Mouse (Mus musculus): ENCODE results near the gene Rmi2. TPM values are rescaled to one million over a fixed set of nuclear protein-coding genes. Genes with fewer than 3 reads are reported as not detected.

Gene Rmi2
- polyA plus RNA-seq, 1 experiment from 2014 or later, result 5.0 TPM

DNA sequence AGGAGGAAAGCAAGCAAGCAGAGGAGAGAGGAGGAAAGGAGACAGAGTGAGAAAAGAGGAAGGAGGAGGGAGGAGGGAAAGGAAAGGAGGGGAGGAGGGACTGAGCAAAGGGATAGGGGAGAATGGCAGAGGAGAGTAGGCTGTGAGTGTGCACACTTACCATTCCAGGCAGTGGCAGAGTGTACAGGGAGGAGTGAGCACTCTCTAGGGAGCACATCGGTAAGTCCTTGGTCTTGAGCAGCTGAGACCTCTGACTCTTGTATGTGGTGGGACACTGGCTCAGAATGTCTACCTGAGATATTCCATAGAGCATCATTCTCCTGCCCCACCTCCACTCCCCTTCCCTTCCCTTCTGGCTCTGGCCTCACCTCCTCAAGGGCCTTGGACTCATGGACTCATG is 99.2 kb downstream of the Rmi2 start:
- WGBS, result 92% methylated on average over 1 of the region's 1 CpGs

DNA sequence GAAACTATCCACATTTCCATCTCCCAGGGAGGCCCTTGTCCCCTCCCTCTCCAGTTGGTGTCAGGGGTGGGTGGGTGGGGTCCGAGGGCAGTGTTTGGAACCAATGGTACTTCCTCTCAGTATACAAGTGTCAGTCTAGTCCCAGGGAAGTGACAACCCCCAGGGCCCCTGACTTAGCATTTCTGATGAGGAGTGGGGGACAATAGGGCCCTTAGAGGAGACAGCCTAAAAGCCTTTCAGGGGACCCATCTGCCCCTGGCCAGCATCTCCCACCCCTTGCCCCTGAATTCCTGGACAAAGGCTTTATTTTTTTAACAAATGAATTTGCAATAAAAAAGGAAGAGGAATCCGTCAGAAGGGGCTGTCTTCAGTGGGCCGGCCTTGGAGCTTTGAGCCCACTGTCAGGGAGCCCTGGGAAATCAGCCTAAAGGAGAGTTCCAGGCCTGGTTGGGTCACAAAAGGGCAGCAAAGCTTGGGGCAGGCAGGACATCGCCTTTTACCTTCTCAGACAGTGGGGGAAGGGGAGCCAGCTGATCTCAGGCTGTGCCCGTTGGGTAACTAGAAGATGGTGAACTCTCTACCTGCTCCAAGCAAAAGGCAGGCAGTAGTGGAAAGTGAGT is 102.0 kb downstream of the Rmi2 start:
- Histone ChIP-seq H3K27ac (ENCODE audit: low read depth, low read length) (no peak overlapping the region), H3K9me3 (ENCODE audit: control insufficient read depth, low read length) (no peaks in the 10 kb centered on the region), H3K27me3 (ENCODE audit: control insufficient read depth, insufficient read depth, low read length) (no peaks in the 10 kb centered on the region), H3K36me3 (ENCODE audit: control insufficient read depth, insufficient read depth, low read length) (no peaks in the 10 kb centered on the region), H3K4me1 (replicated peaks; ENCODE audit: control insufficient read depth, insufficient read depth, low read length) (peaks cover 6% of the 10 kb centered on the region; the same call in 1 of the 2 replicates), H3K4me2 (ENCODE audit: low read depth, low read length, severe bottlenecking) (no peak overlapping the region), H3K4me3 (ENCODE audit: low read depth, low read length) (no peak overlapping the region), H3K9ac (ENCODE audit: low read length) (no peak overlapping the region)
- no peak for DNase-seq (ENCODE audit: low spot score)
- WGBS, result 28% methylated on average over 5 of the region's 5 CpGs
- no peak for ATAC-seq (replicated peaks; ENCODE audit: low FRiP score)

More for the DNA sequence above, 99.2 kb downstream of the Rmi2 start:
- Histone ChIP-seq H3K4me1 (replicated peaks; ENCODE audit: control insufficient read depth, insufficient read depth, low read length) (peaks cover 6% of the 10 kb centered on the region; the same call in 1 of the 2 replicates), H3K36me3 (ENCODE audit: control insufficient read depth, insufficient read depth, low read length) (no peaks in the 10 kb centered on the region), H3K27me3 (ENCODE audit: control insufficient read depth, insufficient read depth, low read length) (no peaks in the 10 kb centered on the region), H3K9me3 (ENCODE audit: control insufficient read depth, low read length) (no peaks in the 10 kb centered on the region; the same call in 1 of the 2 replicates), H3K27ac (ENCODE audit: low read depth, low read length) (no peak overlapping the region), H3K4me3 (ENCODE audit: low read depth, low read length) (no peak overlapping the region), H3K4me2 (ENCODE audit: low read depth, low read length, severe bottlenecking) (no peak overlapping the region), H3K9ac (ENCODE audit: low read length) (no peak overlapping the region)
- no peak for ATAC-seq (replicated peaks; ENCODE audit: low FRiP score)
- DNase-seq (ENCODE audit: low spot score), result no peak

DNA sequence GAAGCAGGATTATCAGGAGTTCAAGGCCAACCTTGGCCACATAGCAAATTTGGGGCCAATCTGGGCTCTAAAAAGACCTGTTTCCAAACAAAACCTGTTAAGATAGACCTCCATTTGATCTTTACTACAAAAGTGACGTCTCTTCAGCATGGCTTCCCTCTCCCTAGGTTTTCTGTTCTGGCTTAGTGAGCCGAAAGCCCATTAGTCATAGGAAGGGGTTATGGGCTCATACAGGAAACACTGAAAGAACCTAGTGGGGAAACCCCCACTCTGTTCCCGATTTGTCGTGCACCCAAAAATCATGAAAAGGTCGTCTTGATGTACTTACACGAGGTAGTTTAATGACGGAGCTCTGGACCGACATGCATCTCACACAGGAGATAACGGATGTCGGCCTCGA is 102.6 kb downstream of the Rmi2 start:
- ATAC-seq (replicated peaks; ENCODE audit: low FRiP score) (no peak), DNase-seq (ENCODE audit: low spot score) (no peak)
- no peaks in the 10 kb centered on the region for H3K27me3 ChIP-seq (ENCODE audit: control insufficient read depth, insufficient read depth, low read length)
- no peak overlapping the region for H3K9ac ChIP-seq (ENCODE audit: low read length)
- peaks cover 6% of the 10 kb centered on the region; the same call in 1 of the 2 replicates for H3K4me1 ChIP-seq (replicated peaks; ENCODE audit: control insufficient read depth, insufficient read depth, low read length)
- no peak overlapping the region for H3K27ac ChIP-seq (ENCODE audit: low read depth, low read length)
- H3K4me2 ChIP-seq (ENCODE audit: low read depth, low read length, severe bottlenecking), result no peak overlapping the region
- 84% methylated on average over 11 of the region's 11 CpGs for WGBS
- H3K36me3 ChIP-seq (ENCODE audit: control insufficient read depth, insufficient read depth, low read length), result no peaks in the 10 kb centered on the region
- no peak overlapping the region for H3K4me3 ChIP-seq (ENCODE audit: low read depth, low read length)
- no peaks in the 10 kb centered on the region for H3K9me3 ChIP-seq (ENCODE audit: control insufficient read depth, low read length)

DNA sequence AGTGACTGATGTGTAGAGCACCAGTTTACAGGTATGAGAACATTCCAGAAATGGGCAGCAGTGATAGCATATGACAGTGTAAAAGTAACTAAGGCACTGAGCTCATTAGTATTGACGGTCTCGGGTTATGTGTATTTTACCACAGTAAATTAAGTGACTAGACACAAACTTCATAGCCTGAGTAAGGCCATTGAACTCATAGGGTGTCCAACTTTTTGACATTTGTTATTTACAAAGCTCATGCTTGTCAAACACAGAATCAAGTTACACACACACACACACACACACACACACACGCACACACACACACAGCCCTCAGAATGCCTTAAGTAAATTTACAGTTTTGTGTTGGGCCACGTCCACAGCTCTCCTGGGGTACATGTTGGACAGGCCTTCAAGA is 105.1 kb downstream of the Rmi2 start:
- DNase-seq (ENCODE audit: low spot score), result no peak
- no peak for ATAC-seq (replicated peaks; ENCODE audit: low FRiP score)
- no peak overlapping the region for H3K4me3 ChIP-seq (ENCODE audit: low read depth, low read length)
- H3K9me3 ChIP-seq (ENCODE audit: control insufficient read depth, low read length), result no peaks in the 10 kb centered on the region
- WGBS, result 93% methylated on average over 4 of the region's 4 CpGs
- H3K27ac ChIP-seq (ENCODE audit: low read depth, low read length), result no peak overlapping the region
- no peaks in the 10 kb centered on the region for H3K27me3 ChIP-seq (ENCODE audit: control insufficient read depth, insufficient read depth, low read length)
- H3K9ac ChIP-seq (ENCODE audit: low read length), result no peak overlapping the region
- H3K4me1 ChIP-seq (replicated peaks; ENCODE audit: control insufficient read depth, insufficient read depth, low read length), result peaks cover 6% of the 10 kb centered on the region; the same call in 1 of the 2 replicates
- H3K36me3 ChIP-seq (ENCODE audit: control insufficient read depth, insufficient read depth, low read length), result no peaks in the 10 kb centered on the region
- no peak overlapping the region for H3K4me2 ChIP-seq (ENCODE audit: low read depth, low read length, severe bottlenecking)

DNA sequence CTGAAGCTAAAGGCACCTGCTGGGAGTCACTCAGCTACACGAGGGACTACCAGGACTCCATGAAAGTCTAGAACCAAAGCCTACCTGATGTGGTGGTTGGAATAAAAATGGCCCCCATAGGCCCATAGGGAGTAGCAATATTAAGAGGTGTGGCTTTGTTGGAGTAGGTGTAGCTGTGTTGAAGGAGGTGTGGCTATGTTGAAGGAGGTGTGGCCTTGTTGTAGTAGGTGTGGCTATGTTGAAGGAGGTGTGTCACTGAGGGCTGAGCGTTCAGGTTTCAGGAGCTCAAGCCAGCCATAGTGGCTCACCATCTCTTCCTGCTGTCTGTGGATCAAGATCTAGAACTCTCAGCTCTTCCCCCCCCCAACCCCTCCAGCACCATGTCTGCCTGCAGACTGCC is 105.8 kb downstream of the Rmi2 start:
- H3K36me3 ChIP-seq (ENCODE audit: control insufficient read depth, insufficient read depth, low read length), result no peaks in the 10 kb centered on the region
- H3K27me3 ChIP-seq (ENCODE audit: control insufficient read depth, insufficient read depth, low read length), result no peaks in the 10 kb centered on the region
- H3K4me3 ChIP-seq (ENCODE audit: low read depth, low read length), result no peak overlapping the region
- 67% methylated on average over 2 of the region's 2 CpGs for WGBS
- no peak for DNase-seq (ENCODE audit: low spot score)
- peaks cover 6% of the 10 kb centered on the region; the same call in 1 of the 2 replicates for H3K4me1 ChIP-seq (replicated peaks; ENCODE audit: control insufficient read depth, insufficient read depth, low read length)
- H3K9me3 ChIP-seq (ENCODE audit: control insufficient read depth, low read length), result no peaks in the 10 kb centered on the region
- ATAC-seq (replicated peaks; ENCODE audit: low FRiP score), result no peak
- no peak overlapping the region for H3K9ac ChIP-seq (ENCODE audit: low read length)
- H3K4me2 ChIP-seq (ENCODE audit: low read depth, low read length, severe bottlenecking), result no peak overlapping the region
- no peak overlapping the region for H3K27ac ChIP-seq (ENCODE audit: low read depth, low read length)

Other genes with a start within 250 kb of the Rmi2 start
- 3.0 and 3.2 TPM in 2 replicates for gene Socs1, start 49.5 kb upstream of the Rmi2 start, polyA plus RNA-seq (2014; fragmentation: Nextera tagmentation; extraction: Ambion mirVana)
- gene Tnp2, start 46.4 kb upstream of the Rmi2 start, polyA plus RNA-seq (2014; fragmentation: Nextera tagmentation; extraction: Ambion mirVana), result not detected in 2 replicates
- gene Prm3, start 44.1 kb upstream of the Rmi2 start, polyA plus RNA-seq (2014; fragmentation: Nextera tagmentation; extraction: Ambion mirVana), result not detected in 2 replicates
- not detected in 2 replicates for gene Prm2, start 38.9 kb upstream of the Rmi2 start, polyA plus RNA-seq (2014; fragmentation: Nextera tagmentation; extraction: Ambion mirVana)
- not detected in 2 replicates for gene Prm1, start 29.2 kb upstream of the Rmi2 start, polyA plus RNA-seq (2014; fragmentation: Nextera tagmentation; extraction: Ambion mirVana)
- not detected in 2 replicates for gene Gm11172, start 22.1 kb upstream of the Rmi2 start, polyA plus RNA-seq (2014; fragmentation: Nextera tagmentation; extraction: Ambion mirVana)
- gene Snn, start 225.9 kb downstream of the Rmi2 start, polyA plus RNA-seq (2014; fragmentation: Nextera tagmentation; extraction: Ambion mirVana), result 95.9 and 104 TPM in 2 replicates
- gene Litaf, start 231.1 kb downstream of the Rmi2 start, polyA plus RNA-seq (2014; fragmentation: Nextera tagmentation; extraction: Ambion mirVana), result 52.0 and 57.4 TPM in 2 replicates